Mouse (Mus musculus) layer of hippocampus, adult 2 months (tissue): ENCODE data around the gene Gm43517. TPM values are rescaled to one million over a fixed set of nuclear protein-coding genes. Genes with fewer than 3 reads are reported as not detected.

Experiments used
- DNase-seq, 2 experiments: peaks; one replicate each; pipeline ENCODE4 v3.0.0; 2022; ENCODE audit warnings: low spot score in 2 of 2
- H3K27ac ChIP-seq: fragments of 200-600 bp; 2 replicates; pipeline ENCODE4 v1.8.1; 2022
- H3K4me3 ChIP-seq: fragments of 200-600 bp; 2 replicates; pipeline ENCODE4 v1.8.1; 2022; ENCODE audit warnings: mild to moderate bottlenecking
- CTCF ChIP-seq: fragments of 200-600 bp; conservative IDR thresholded peaks from 2 replicates; pipeline ENCODE4 v1.8.1; 2022; ENCODE audit warnings: antibody characterized with exemption, mild to moderate bottlenecking, moderate library complexity
- total RNA-seq, 2 experiments: library from RNA; stranded (reverse); gene quantifications; 2 replicates each; pipeline ENCODE4 v1.2.3; 2021

The Gm43517 gene
- total RNA-seq, 2 experiments from 2014 or later: 11.7 to 12.8 TPM

GRCm38 (mm10) chr12:49390926-49391304 is 5.9 kb downstream of the Gm43517 start:
- Histone ChIP-seq H3K27ac (peak overlapping the region; percentile 100), H3K4me3 (peak overlapping the region; percentile 89)
- no peak for TF ChIP-seq CTCF
- no peak for DNase-seq

- peak; percentile 73 for TF ChIP-seq CTCF
- Histone ChIP-seq H3K27ac (peak overlapping the region; percentile 100), H3K4me3 (peak overlapping the region; percentile 89)
- peak in 1 of 2 experiments; percentile 71 for DNase-seq
Observed at GRCm38 (mm10) chr12:49391305-49392040, 6.5 kb downstream of the Gm43517 start.

GRCm38 (mm10) chr12:49392041-49392390 is 7.0 kb downstream of the Gm43517 start:
- no peak for DNase-seq
- no peak for TF ChIP-seq CTCF
- Histone ChIP-seq H3K27ac (peak overlapping the region; percentile 100), H3K4me3 (peak overlapping the region; percentile 89)

- no peak for TF ChIP-seq CTCF
- Histone ChIP-seq H3K4me3 (peak overlapping the region; percentile 89), H3K27ac (peak overlapping the region; percentile 100)
- no peak for DNase-seq
Observed at GRCm38 (mm10) chr12:49392876-49393275, 7.9 kb downstream of the Gm43517 start.

GRCm38 (mm10) chr12:49393639-49394038 is 8.7 kb downstream of the Gm43517 start:
- H3K27ac ChIP-seq: peak overlapping the region; percentile 100
- peak overlapping the region; percentile 89 for H3K4me3 ChIP-seq
- no peak for DNase-seq
- no peak for TF ChIP-seq CTCF

GRCm38 (mm10) chr12:49394181-49394580 is 9.2 kb downstream of the Gm43517 start:
- no peak for TF ChIP-seq CTCF
- Histone ChIP-seq H3K27ac (peak overlapping the region; percentile 100), H3K4me3 (peak overlapping the region; percentile 89)
- DNase-seq: no peak

- H3K27ac ChIP-seq: peak overlapping the region; percentile 100
- no peak for TF ChIP-seq CTCF
- DNase-seq: no peak
- H3K4me3 ChIP-seq: peak overlapping the region; percentile 89
Observed at GRCm38 (mm10) chr12:49394836-49395235, 9.9 kb downstream of the Gm43517 start.

GRCm38 (mm10) chr12:49395969-49396368 is 11.0 kb downstream of the Gm43517 start:
- H3K4me3 ChIP-seq: peak overlapping the region; percentile 89; the same call in 1 of the 2 replicates
- peak overlapping the region; percentile 100 for H3K27ac ChIP-seq
- TF ChIP-seq CTCF: no peak
- DNase-seq: no peak

GRCm38 (mm10) chr12:49396776-49397175 is 11.8 kb downstream of the Gm43517 start:
- TF ChIP-seq CTCF: no peak
- Histone ChIP-seq H3K27ac (peak overlapping the region; percentile 100), H3K4me3 (no peak overlapping the region)

GRCm38 (mm10) chr12:49397443-49398162 is 12.6 kb downstream of the Gm43517 start:
- no peak for TF ChIP-seq CTCF
- H3K27ac ChIP-seq: peak overlapping the region; percentile 100

More at GRCm38 (mm10) chr12:49396776-49397175, 11.8 kb downstream of the Gm43517 start:
- DNase-seq: no peak

GRCm38 (mm10) chr12:49398163-49398540 is 13.2 kb downstream of the Gm43517 start:
- TF ChIP-seq CTCF: no peak
- peak overlapping the region; percentile 100 for H3K27ac ChIP-seq
- no peak overlapping the region for H3K4me3 ChIP-seq
- DNase-seq: no peak

More at GRCm38 (mm10) chr12:49397443-49398162, 12.6 kb downstream of the Gm43517 start:
- no peak overlapping the region for H3K4me3 ChIP-seq
- no peak for DNase-seq

- TF ChIP-seq CTCF: no peak
- peak in 1 of 2 experiments; percentile 11 for DNase-seq
- no peak overlapping the region for H3K4me3 ChIP-seq
- H3K27ac ChIP-seq: peak overlapping the region; percentile 100
Observed at GRCm38 (mm10) chr12:49398636-49399035, 13.7 kb downstream of the Gm43517 start.

- TF ChIP-seq CTCF: no peak
- Histone ChIP-seq H3K4me3 (peak overlapping the region; percentile 65), H3K27ac (peak overlapping the region; percentile 100)
- DNase-seq: peak in 1 of 2 experiments; percentile 9
Observed at GRCm38 (mm10) chr12:49399611-49400010, 14.6 kb downstream of the Gm43517 start.
